Mouse (Mus musculus) heart, embryonic 10.5 days (tissue): ENCODE results near the gene Smr3a. TPM values are rescaled to one million over a fixed set of nuclear protein-coding genes. Genes with fewer than 3 reads are reported as not detected.

Experiments
- DNase-seq: peaks from one replicate; pipeline ENCODE4 v3.0.0-alpha.2; 2017; ENCODE audit warnings: low spot score
- H3K27ac ChIP-seq: fragments of 300-500 bp; sonication (generic); 2 replicates; pipeline ENCODE4 v1.5.1; 2016; ENCODE audit warnings: mild to moderate bottlenecking
- H3K27me3 ChIP-seq: fragments of 300-500 bp; sonication (generic); 2 replicates; pipeline ENCODE4 v1.6.1; 2016; ENCODE audit warnings: mild to moderate bottlenecking; ENCODE audit not compliant: poor library complexity, insufficient read depth, severe bottlenecking
- H3K36me3 ChIP-seq: fragments of 300-500 bp; sonication (generic); 2 replicates; pipeline ENCODE4 v1.6.1; 2016; ENCODE audit warnings: mild to moderate bottlenecking, moderate library complexity
- H3K4me1 ChIP-seq: fragments of 300-500 bp; sonication (generic); 2 replicates; pipeline ENCODE4 v1.6.1; 2016; ENCODE audit warnings: mild to moderate bottlenecking
- H3K4me3 ChIP-seq: fragments of 300-500 bp; sonication (generic); 2 replicates; pipeline ENCODE4 v1.5.1; 2016; ENCODE audit warnings: mild to moderate bottlenecking, moderate library complexity
- H3K9me3 ChIP-seq: fragments of 300-500 bp; sonication (generic); 2 replicates; pipeline ENCODE4 v1.6.1; 2016; ENCODE audit warnings: mild to moderate bottlenecking, moderate library complexity
- WGBS: fragments of 180-500 bp; shearing (Covaris S2); methylation state at CpG from one replicate; pipeline ENCODE4 v1.1.7; 2016; 5-methylcytosine and 5-hydroxymethylcytosine counted together
- polyA plus RNA-seq: library from polyadenylated mRNA; unstranded; fragments of >200 nt; fragmentation: Nextera tagmentation; extraction: Ambion mirVana; gene quantifications from 2 replicates; pipeline ENCODE4 v1.2.1, GENCODE M21; 2016

The Smr3a gene
- polyA plus RNA-seq = not detected in 2 replicates

DNA sequence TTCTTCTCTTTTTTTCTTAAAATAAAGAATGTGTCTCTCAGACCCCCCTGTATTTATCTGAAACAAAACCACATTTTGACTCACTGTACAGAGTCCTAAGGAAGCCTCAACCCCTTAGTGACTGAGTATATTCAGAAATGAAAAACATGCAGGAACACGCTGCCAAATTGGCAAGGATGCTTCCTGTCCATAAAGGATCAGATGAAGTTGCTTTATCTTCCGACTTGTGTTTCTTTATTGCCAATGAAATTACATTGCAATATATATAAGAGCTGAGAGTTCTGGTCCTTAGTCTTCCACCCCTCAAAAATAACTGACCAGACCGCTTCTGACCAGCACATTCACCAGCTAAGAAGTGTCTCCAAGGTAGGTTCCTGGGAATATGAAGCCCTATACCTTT is at the start of gene Smr3a:
Gene Smr3a (plus strand): TSS at position 301 of the 400 bp plus-strand sequence.
- H3K27me3 ChIP-seq = no peaks in the 10 kb centered on the region
- DNase-seq = no peak
- H3K9me3 ChIP-seq = no peaks in the 10 kb centered on the region
- no peak within 1 kb of the TSS for H3K27ac ChIP-seq
- no peaks in the 10 kb centered on the region for H3K4me1 ChIP-seq
- no peak within 1 kb of the TSS for H3K4me3 ChIP-seq
- WGBS = 76% methylated on average over 3 of the region's 3 CpGs
- H3K36me3 ChIP-seq = no peaks in the 10 kb centered on the region

DNA sequence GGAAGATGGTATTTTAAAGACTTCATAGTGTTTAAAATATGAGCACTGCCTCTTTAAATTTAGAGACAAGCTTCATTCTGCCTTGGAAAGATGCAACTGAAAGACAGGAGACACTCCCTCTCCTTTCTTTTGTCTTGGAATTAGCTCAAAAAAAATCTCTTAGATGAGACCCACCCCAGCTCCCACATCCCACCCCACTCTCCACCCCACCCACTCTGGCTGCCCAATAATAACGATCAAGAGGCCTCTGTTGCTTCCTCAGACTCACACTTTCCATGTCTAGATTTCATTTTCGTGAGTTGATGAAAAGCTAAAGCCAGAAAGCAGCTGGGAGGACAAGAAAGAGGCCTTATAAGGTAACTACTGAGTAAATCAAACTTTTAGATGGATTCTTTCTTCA is 33.1 kb upstream of the Smr3a start, which contains the start of the genes 2310003L06Rik and Gm28434:
Gene 2310003L06Rik (plus strand): TSS at position 259 of the 400 bp plus-strand sequence.
Gene Gm28434 (plus strand): TSS at position 317 of the 400 bp plus-strand sequence.
- no peaks in the 10 kb centered on the region for H3K27me3 ChIP-seq
- DNase-seq = no peak
- WGBS = 70% methylated on average over 2 of the region's 2 CpGs
- H3K4me1 ChIP-seq = no peaks in the 10 kb centered on the region
- no peaks in the 10 kb centered on the region for H3K9me3 ChIP-seq
- no peak within 1 kb of the TSS for H3K27ac ChIP-seq
- no peak within 1 kb of the TSS for H3K4me3 ChIP-seq
- H3K36me3 ChIP-seq = no peaks in the 10 kb centered on the region

DNA sequence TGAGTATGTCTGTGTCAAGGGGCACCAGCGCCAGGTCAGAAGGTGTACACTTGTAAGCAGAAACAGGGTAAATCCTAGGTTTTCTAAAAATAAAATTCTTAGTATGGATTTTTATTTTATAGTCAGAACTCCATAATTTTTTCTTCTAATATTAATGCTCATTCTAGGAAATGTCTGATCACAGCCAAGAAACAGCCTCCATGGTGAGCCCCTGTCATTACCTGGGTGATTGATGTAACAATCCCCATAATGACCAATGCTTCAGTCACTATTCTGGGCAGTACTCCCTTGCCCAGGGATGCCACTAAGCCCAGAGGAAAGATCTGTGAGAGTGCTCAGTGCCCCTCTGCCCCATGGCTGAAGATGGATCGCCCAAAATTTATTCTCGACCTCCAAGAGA is 23.2 kb upstream of the Smr3a start, which contains the start of gene Cabs1:
Gene Cabs1 (plus strand): TSS at position 301 of the 400 bp plus-strand sequence.
- H3K4me3 ChIP-seq = no peak within 1 kb of the TSS
- DNase-seq = no peak
- 79% methylated on average over 3 of the region's 3 CpGs for WGBS
- no peaks in the 10 kb centered on the region for H3K4me1 ChIP-seq
- H3K36me3 ChIP-seq = no peaks in the 10 kb centered on the region
- no peaks in the 10 kb centered on the region for H3K27me3 ChIP-seq
- H3K9me3 ChIP-seq = no peaks in the 10 kb centered on the region
- H3K27ac ChIP-seq = no peak within 1 kb of the TSS

DNA sequence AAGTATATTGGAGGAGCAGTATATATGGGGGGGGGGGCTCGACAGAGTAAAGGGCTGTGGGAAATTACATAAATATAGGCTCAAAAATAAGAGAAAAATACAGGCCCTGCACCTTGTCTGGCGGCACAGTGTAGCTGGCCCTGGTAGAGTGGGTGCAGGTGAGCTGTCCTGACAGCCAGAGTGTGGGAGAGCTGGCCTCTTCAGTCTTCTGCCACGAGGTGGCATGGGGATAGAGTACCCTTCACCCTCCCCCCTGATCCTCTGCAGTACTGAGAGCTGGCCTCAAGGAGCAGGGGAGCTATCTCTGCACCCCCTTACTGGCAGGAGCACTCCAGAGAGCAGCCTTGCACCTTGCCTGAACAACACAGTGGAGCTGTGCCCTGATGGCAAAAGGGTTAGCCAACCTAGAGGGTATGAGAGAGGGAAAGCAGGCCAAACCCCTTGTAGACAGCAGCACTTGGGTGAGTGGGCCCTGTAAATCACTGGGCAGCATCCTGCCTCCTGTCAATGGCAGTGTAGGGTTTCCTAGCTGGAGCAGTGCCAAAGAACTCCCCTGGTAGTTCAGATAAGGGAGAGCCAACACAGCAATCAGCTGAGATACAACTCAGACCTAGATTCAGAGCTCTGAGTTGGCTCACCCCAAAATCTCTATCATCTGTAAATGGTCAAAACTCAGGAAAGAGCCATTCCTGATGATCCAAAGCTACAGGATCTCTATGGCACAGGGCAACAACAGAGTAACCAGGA is 19.7 kb upstream of the Smr3a start:
- H3K27ac ChIP-seq = no peak overlapping the region
- 56% methylated on average over 3 of the region's 3 CpGs for WGBS
- no peaks in the 10 kb centered on the region for H3K4me1 ChIP-seq
- H3K9me3 ChIP-seq = no peaks in the 10 kb centered on the region
- H3K4me3 ChIP-seq = no peak overlapping the region
- DNase-seq = no peak
- H3K27me3 ChIP-seq = no peaks in the 10 kb centered on the region
- no peaks in the 10 kb centered on the region for H3K36me3 ChIP-seq

DNA sequence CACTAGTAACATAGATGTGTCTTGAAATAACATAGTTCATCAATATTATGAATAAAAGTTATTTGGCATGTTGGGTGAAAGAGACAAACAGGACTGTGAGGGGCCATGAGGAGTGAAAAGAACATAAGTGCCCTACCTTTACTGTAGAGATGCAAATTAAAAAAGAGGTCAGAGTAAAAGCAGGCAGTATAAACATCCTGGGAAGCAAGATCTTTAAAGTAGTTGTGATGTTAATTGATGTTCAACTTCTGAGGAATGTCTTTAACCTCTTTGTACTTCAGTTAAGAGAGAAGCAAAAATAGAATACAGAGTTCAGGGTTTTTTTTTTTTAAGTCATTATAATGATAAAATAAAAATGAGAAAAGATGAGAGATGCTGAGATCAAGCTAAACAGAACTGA is 2.9 kb downstream of the Smr3a start:
- H3K27me3 ChIP-seq = no peaks in the 10 kb centered on the region
- H3K27ac ChIP-seq = no peak overlapping the region
- H3K4me3 ChIP-seq = no peak overlapping the region
- no peaks in the 10 kb centered on the region for H3K9me3 ChIP-seq
- DNase-seq = no peak
- H3K36me3 ChIP-seq = no peaks in the 10 kb centered on the region
- H3K4me1 ChIP-seq = no peaks in the 10 kb centered on the region

Other genes starting within 250 kb of the Smr3a start
- not detected in 2 replicates for gene Csn1s2a, start 228.0 kb upstream of the Smr3a start, polyA plus RNA-seq
- not detected in 2 replicates for gene Csn1s2b, start 194.5 kb upstream of the Smr3a start, polyA plus RNA-seq
- not detected in 2 replicates for gene Prr27, start 176.9 kb upstream of the Smr3a start, polyA plus RNA-seq
- not detected in 2 replicates for gene Odam, start 117.5 kb upstream of the Smr3a start, polyA plus RNA-seq
- 0.20 and 0.26 TPM in 2 replicates for gene Csn3, start 77.0 kb upstream of the Smr3a start, polyA plus RNA-seq
- not detected in 2 replicates for gene 2310003L06Rik, start 33.1 kb upstream of the Smr3a start, polyA plus RNA-seq
- gene Gm28434, start 33.0 kb upstream of the Smr3a start, polyA plus RNA-seq = not detected in 2 replicates
- not detected in 2 replicates for gene Cabs1, start 23.1 kb upstream of the Smr3a start, polyA plus RNA-seq
- gene Smr2, start 84.0 kb downstream of the Smr3a start, polyA plus RNA-seq = not detected in 2 replicates
- not detected in 2 replicates for gene Gm11116, start 109.0 kb downstream of the Smr3a start, polyA plus RNA-seq
- not detected in 2 replicates for gene Gm11115, start 151.6 kb downstream of the Smr3a start, polyA plus RNA-seq